Mouse (Mus musculus) Muller cell, postnatal 12 days (primary cell): ENCODE data around the gene Ptgfrn.
A peak's percentile ranks its signal among the peaks of the same experiment; 100 is the strongest.

Experiments
- DNase-seq: peaks from one replicate; pipeline ENCODE4 v3.0.0-alpha.2; 2015; ENCODE audit errors: inconsistent ontology term

Gene Ptgfrn

GRCm38 (mm10) chr3:101037984-101038545, 72.0 kb downstream of the Ptgfrn start:
- no peak for DNase-seq

- no peak for DNase-seq
Measured at GRCm38 (mm10) chr3:101036001-101036400, 74.1 kb downstream of the Ptgfrn start.

GRCm38 (mm10) chr3:101034509-101034908, 75.6 kb downstream of the Ptgfrn start:
- no peak for DNase-seq

- DNase-seq: no peak
Measured at GRCm38 (mm10) chr3:101033644-101034043, 76.4 kb downstream of the Ptgfrn start.

GRCm38 (mm10) chr3:101031456-101032142, 78.5 kb downstream of the Ptgfrn start:
- DNase-seq: peak; percentile 16

GRCm38 (mm10) chr3:101030630-101031029, 79.4 kb downstream of the Ptgfrn start:
- no peak for DNase-seq

GRCm38 (mm10) chr3:101029339-101029738, 80.7 kb downstream of the Ptgfrn start, which contains the start of gene Cd101:
TSS of gene Cd101 (minus strand) at chr3:101029556.
- DNase-seq: no peak

- no peak for DNase-seq
Measured at GRCm38 (mm10) chr3:101026741-101027140, 83.3 kb downstream of the Ptgfrn start.

- no peak for DNase-seq
Measured at GRCm38 (mm10) chr3:101022967-101023366, 87.1 kb downstream of the Ptgfrn start.

- DNase-seq: no peak
Measured at GRCm38 (mm10) chr3:101021481-101022051, 88.5 kb downstream of the Ptgfrn start.

GRCm38 (mm10) chr3:101021073-101021472, 89.0 kb downstream of the Ptgfrn start:
- DNase-seq: no peak

- DNase-seq: no peak
Measured at GRCm38 (mm10) chr3:101018494-101018893, 91.6 kb downstream of the Ptgfrn start.

- DNase-seq: peak; percentile 90
Measured at GRCm38 (mm10) chr3:101016050-101016449, 94.0 kb downstream of the Ptgfrn start.

- DNase-seq: no peak
Measured at GRCm38 (mm10) chr3:101015254-101015653, 94.8 kb downstream of the Ptgfrn start.

- DNase-seq: no peak
Measured at GRCm38 (mm10) chr3:101013536-101013935, 96.5 kb downstream of the Ptgfrn start.

- DNase-seq: no peak
Measured at GRCm38 (mm10) chr3:101013005-101013404, 97.1 kb downstream of the Ptgfrn start.

GRCm38 (mm10) chr3:101012597-101012996, 97.5 kb downstream of the Ptgfrn start:
- no peak for DNase-seq

GRCm38 (mm10) chr3:101012131-101012571, 97.9 kb downstream of the Ptgfrn start:
- no peak for DNase-seq

- DNase-seq: no peak
Measured at GRCm38 (mm10) chr3:101011203-101011600, 98.9 kb downstream of the Ptgfrn start.

GRCm38 (mm10) chr3:101010589-101011202, 99.4 kb downstream of the Ptgfrn start:
- DNase-seq: no peak

GRCm38 (mm10) chr3:101007112-101007782, 102.8 kb downstream of the Ptgfrn start:
- DNase-seq: no peak

GRCm38 (mm10) chr3:101005392-101005791, 104.7 kb downstream of the Ptgfrn start:
- no peak for DNase-seq
